Mouse (Mus musculus) 3134 (cell line): Measurements from ENCODE around the gene Fn3krp.
A peak's percentile ranks its signal among the peaks of the same experiment; 100 is the strongest.

Source experiments
- DNase-seq: peaks from one replicate; pipeline ENCODE4 v3.0.0-alpha.2; 2011; ENCODE audit warnings: low spot score; ENCODE audit not compliant: insufficient read length; ENCODE audit errors: extremely low read depth

Gene Fn3krp

GRCm38 (mm10) chr11:121420830-121421552 lies at the start of gene Fn3krp:
Gene Fn3krp, plus strand, starts transcription at chr11:121421401.
- DNase-seq, result peak; percentile 95

- DNase-seq, result peak; percentile 35
Measured at GRCm38 (mm10) chr11:121373305-121373704, 47.9 kb upstream of the Fn3krp start.

GRCm38 (mm10) chr11:121378644-121379043 lies 42.6 kb upstream of the Fn3krp start:
- no peak for DNase-seq

GRCm38 (mm10) chr11:121380294-121380693 lies 40.9 kb upstream of the Fn3krp start:
- DNase-seq, result no peak

GRCm38 (mm10) chr11:121387750-121388553 lies 33.2 kb upstream of the Fn3krp start, which contains the start of gene Rab40b:
Gene Rab40b, minus strand, starts transcription at chr11:121388251.
- DNase-seq, result no peak

GRCm38 (mm10) chr11:121388554-121388945 lies 32.7 kb upstream of the Fn3krp start:
- DNase-seq, result no peak

GRCm38 (mm10) chr11:121390793-121391192 lies 30.4 kb upstream of the Fn3krp start:
- DNase-seq, result no peak

- DNase-seq, result no peak
Measured at GRCm38 (mm10) chr11:121392405-121392804, 28.8 kb upstream of the Fn3krp start.

- no peak for DNase-seq
Measured at GRCm38 (mm10) chr11:121407366-121408155, 13.6 kb upstream of the Fn3krp start.

- DNase-seq, result no peak
Measured at GRCm38 (mm10) chr11:121414762-121415161, 6.4 kb upstream of the Fn3krp start.

GRCm38 (mm10) chr11:121415351-121415750 lies 5.8 kb upstream of the Fn3krp start:
- DNase-seq, result no peak

- DNase-seq, result no peak
Measured at GRCm38 (mm10) chr11:121417971-121418370, 3.2 kb upstream of the Fn3krp start.

GRCm38 (mm10) chr11:121418932-121419331 lies 2.3 kb upstream of the Fn3krp start:
- DNase-seq, result no peak

GRCm38 (mm10) chr11:121420379-121420778 lies 822 bp upstream of the Fn3krp start:
- DNase-seq, result no peak

GRCm38 (mm10) chr11:121421553-121422173 lies 462 bp downstream of the Fn3krp start:
- DNase-seq, result no peak

- no peak for DNase-seq
Measured at GRCm38 (mm10) chr11:121433397-121433796, 12.2 kb downstream of the Fn3krp start.

- DNase-seq, result peak; percentile 20
Measured at GRCm38 (mm10) chr11:121434156-121435155, 13.3 kb downstream of the Fn3krp start, which contains the start of gene Fn3k. Gene Fn3k, plus strand, starts transcription at chr11:121434913.

GRCm38 (mm10) chr11:121437236-121437635 lies 16.0 kb downstream of the Fn3krp start:
- no peak for DNase-seq

GRCm38 (mm10) chr11:121439686-121440292 lies 18.6 kb downstream of the Fn3krp start:
- no peak for DNase-seq
